Mouse (Mus musculus) MEL (cell line): ENCODE measurements around the gene Tnfrsf4.

Source experiments
- E2F4 ChIP-seq: IDR thresholded peaks from 2 replicates; pipeline ENCODE4 v1.6.1; 2011; ENCODE audit warnings: low read depth, low read length, improper control_type of control experiment, borderline replicate concordance
- EP300 ChIP-seq, 2 experiments: IDR thresholded peaks; 2 replicates each; pipeline ENCODE4 v1.6.1; 2011; ENCODE audit warnings: improper control_type of control experiment in 2 of 2, low read length in 2 of 2, low read depth in 1 of 2, mild to moderate bottlenecking in 1 of 2
- GABPA ChIP-seq: IDR thresholded peaks from 2 replicates; pipeline ENCODE4 v1.6.1; 2012; ENCODE audit warnings: low read depth, mild to moderate bottlenecking, inconsistent platforms, low read length, improper control_type of control experiment, moderate library complexity
- MAFK ChIP-seq: IDR thresholded peaks from 2 replicates; pipeline ENCODE4 v1.6.1; 2011; ENCODE audit warnings: low read depth, mild to moderate bottlenecking, low read length, improper control_type of control experiment, borderline replicate concordance
- MYB ChIP-seq: IDR thresholded peaks from 2 replicates; pipeline ENCODE4 v1.6.1; 2011; ENCODE audit warnings: mild to moderate bottlenecking, low read depth, low read length, improper control_type of control experiment
- POLR2A ChIP-seq, 2 experiments: IDR thresholded peaks; 2 replicates each; pipeline ENCODE4 v1.6.1; 2011 to 2012; ENCODE audit warnings: low read length in 2 of 2, mild to moderate bottlenecking in 2 of 2, control low read depth in 1 of 2, improper control_type of control experiment in 1 of 2, low read depth in 1 of 2, moderate library complexity in 1 of 2; ENCODE audit not compliant: control insufficient read depth in 1 of 2, insufficient read depth in 1 of 2, poor library complexity in 1 of 2
- TAL1 ChIP-seq: IDR thresholded peaks from 2 replicates; pipeline ENCODE4 v1.6.1; 2012; ENCODE audit warnings: mild to moderate bottlenecking, inconsistent platforms, low read length, moderate library complexity, mixed read lengths
- USF2 ChIP-seq, 2 experiments: IDR thresholded peaks; 2 replicates each; pipeline ENCODE4 v1.6.1; 2011 to 2012; ENCODE audit warnings: improper control_type of control experiment in 2 of 2, low read length in 2 of 2, borderline replicate concordance in 1 of 2, inconsistent platforms in 1 of 2, low read depth in 1 of 2, mild to moderate bottlenecking in 1 of 2; ENCODE audit not compliant: insufficient read depth in 1 of 2

DNA sequence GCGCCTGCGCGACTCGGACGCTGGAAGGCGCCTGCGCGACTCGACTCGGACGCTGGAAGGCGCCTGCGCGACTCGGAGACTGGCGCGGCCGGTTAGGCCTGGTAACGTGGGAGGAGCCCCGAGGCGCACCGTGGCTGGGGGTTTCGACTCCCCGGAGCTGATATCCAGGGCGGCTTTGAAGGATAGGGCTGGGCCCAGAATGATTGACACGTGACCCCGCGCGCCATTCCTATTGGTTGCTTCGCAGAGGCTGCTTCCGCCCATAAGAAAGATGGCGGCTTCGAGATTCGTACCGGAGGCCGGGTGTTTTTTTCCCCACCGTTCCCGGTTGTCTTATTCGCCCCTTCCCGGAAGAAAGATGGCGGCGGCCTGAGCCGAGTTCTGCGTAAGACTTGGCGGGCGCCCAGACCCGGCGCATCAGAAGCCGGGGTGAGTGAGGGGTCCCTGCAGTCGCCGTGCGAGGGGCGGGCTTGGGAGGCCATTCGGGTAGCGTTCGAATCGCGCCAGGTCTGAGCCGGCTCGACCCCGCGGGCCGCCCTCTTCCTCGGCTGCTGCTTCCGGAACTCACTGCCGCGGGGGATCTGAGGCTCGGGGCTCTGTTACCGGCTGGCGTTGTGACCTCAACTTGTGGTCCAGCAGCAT, 20.6 kb upstream of the Tnfrsf4 start:
- TF ChIP-seq TAL1 (no peak), MYB (no peak), EP300 (IDR thresholded peaks at IDR 0.05; ENCODE audit: low read depth in 1 of 2, low read length in 2 of 2) (peak in 1 of 2 experiments; percentile 36; a peak in 1 of 4 replicates), MAFK (no peak), GABPA (no peak), POLR2A (IDR thresholded peaks at IDR 0.05; ENCODE audit: control insufficient read depth in 1 of 2, insufficient read depth in 1 of 2, low read depth in 1 of 2, low read length in 2 of 2, poor library complexity in 1 of 2) (peak; percentile 68 to 91; a peak in 3 of 4 replicates), E2F4 (no peak), USF2 (IDR thresholded peaks at IDR 0.05; ENCODE audit: borderline replicate concordance in 1 of 2, insufficient read depth in 1 of 2, low read depth in 1 of 2, low read length in 2 of 2) (peak; percentile 87 to 94)
